Mouse (Mus musculus): ENCODE measurements around the gene Gstz1. TPM values are rescaled to one million over a fixed set of nuclear protein-coding genes. Genes with fewer than 3 reads are reported as not detected.
"Not testable (repeated sequence)": the region's sequence is repeated elsewhere in the genome, so short reads cannot be mapped to it uniquely, and the experiment has no call there.

Gstz1 gene
- polyA plus RNA-seq, 1 experiment from 2014 or later: 32.5 TPM

DNA sequence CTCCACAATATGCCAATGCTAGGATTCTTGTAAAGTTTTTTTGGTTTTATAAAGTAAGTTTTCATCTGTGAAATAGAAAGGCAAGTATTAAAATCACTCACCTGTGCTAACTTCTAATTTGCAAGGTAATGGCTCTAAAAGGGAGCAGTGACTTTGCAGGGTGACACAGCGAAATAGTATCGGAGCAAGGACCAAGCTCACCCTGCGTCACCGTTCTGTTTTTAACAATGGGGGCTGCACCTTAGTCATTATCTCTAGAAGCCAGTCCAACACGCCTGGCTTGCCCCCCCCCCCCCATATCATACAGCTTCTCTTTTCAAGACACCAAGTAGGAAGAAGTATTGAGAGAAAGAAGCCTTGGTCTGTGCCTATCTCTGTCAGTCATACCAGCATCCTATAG is 13.8 kb downstream of the Gstz1 start:
- no peaks in the 10 kb centered on the region for H3K9me3 ChIP-seq
- no peaks in the 10 kb centered on the region for H3K4me1 ChIP-seq (replicated peaks)
- 92% methylated on average over 5 of the region's 5 CpGs for WGBS
- H3K9ac ChIP-seq (replicated peaks): no peak overlapping the region
- H3K27me3 ChIP-seq: no peaks in the 10 kb centered on the region
- no peak overlapping the region for H3K4me3 ChIP-seq (replicated peaks)
- no peak overlapping the region for H3K4me2 ChIP-seq (replicated peaks)
- no peak for ATAC-seq
- H3K36me3 ChIP-seq: peaks cover 36% of the 10 kb centered on the region
- no peak overlapping the region for H3K27ac ChIP-seq

DNA sequence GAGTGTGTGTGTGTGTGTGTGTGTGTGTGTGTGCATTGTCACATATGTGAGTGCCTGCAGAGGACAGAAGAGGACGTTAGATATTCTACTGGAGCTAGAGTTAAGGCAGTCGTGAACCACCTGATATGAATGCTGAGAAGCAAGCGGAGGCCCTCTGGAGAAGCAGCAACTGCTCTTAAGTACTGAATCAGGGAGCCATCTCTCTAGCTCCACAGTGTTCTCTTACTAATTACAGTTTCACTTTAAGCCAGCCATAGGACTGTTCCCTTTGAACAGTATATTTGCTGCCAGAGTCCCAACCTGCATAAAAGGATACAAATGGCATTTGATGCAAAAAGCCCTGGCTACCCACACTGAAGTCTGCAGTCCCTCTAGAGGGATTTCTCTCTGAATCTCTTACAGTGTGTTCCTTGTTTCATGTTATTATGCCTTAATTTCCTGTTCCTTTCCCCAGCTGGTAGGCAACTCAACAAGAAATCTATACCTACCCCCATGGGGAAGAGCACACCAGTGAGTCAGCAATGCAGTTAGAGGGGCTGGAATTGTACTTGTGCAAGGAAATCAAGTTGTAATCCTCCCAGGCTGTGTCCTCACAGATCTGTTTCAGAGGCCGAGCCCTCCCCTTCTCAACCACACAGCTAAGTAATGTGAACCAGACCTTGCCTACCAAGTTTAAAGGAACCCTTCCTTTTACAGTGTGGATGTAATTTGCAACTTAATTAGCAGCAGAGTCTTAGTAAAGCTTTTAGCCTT is 28.4 kb downstream of the Gstz1 start:
- no peak overlapping the region for H3K4me3 ChIP-seq (replicated peaks)
- ATAC-seq: no peak
- 0 out of 2 replicates have a peak, but pooled peaks cover 4% of the 10 kb centered on the region for H3K4me1 ChIP-seq (replicated peaks)
- no peaks in the 10 kb centered on the region for H3K9me3 ChIP-seq
- no peak overlapping the region for H3K27ac ChIP-seq
- 74% methylated on average over 4 of the region's 4 CpGs for WGBS
- no peak overlapping the region for H3K9ac ChIP-seq (replicated peaks)
- peaks cover 54% of the 10 kb centered on the region for H3K36me3 ChIP-seq
- H3K4me2 ChIP-seq (replicated peaks): no peak overlapping the region
- no peaks in the 10 kb centered on the region for H3K27me3 ChIP-seq

DNA sequence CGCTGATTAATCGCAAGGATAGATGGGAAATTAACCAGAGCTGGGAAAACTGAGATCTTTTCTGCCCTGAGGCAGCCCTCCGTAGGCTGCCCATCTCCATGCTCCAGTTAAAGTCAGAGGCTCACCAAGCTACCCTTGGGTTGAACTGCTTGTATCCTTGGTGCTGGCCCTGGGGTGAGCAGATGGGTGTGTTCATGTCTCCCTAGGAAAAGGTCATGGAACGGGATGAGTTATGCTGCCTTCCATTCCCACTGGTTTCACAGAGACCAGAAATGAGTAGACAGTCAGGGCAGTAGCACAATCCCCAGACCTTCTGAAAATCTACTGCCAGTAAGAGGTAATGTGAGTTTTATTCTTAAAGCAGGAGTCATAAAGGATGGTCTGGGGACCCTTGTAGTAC is 30.7 kb downstream of the Gstz1 start:
- peaks cover 32% of the 10 kb centered on the region for H3K36me3 ChIP-seq
- H3K4me1 ChIP-seq (replicated peaks): 0 out of 2 replicates have a peak, but pooled peaks cover 4% of the 10 kb centered on the region
- no peak overlapping the region for H3K27ac ChIP-seq
- H3K4me3 ChIP-seq (replicated peaks): no peak overlapping the region
- WGBS: 95% methylated on average over 4 of the region's 4 CpGs
- no peaks in the 10 kb centered on the region for H3K9me3 ChIP-seq
- no peak overlapping the region for H3K9ac ChIP-seq (replicated peaks)
- H3K27me3 ChIP-seq: no peaks in the 10 kb centered on the region
- H3K4me2 ChIP-seq (replicated peaks): no peak overlapping the region
- ATAC-seq: no peak

DNA sequence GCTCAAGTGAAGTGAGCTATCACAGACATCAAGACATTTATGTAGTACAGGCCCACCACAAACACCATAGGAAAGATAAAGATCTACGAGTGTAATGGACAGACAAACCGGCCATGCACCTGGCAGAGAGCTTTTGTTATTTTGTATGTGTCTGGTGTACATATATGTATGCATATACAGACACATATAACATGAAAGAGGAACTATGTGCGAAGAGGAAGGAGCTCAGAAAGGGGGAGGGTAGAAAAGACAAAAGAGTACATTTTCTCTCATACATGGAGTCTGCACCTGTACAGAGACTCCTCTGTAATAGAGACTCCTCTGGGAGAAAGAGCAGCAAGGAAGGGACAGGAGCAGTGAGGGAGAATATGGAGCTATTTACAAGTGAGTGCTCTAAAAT is 46.0 kb downstream of the Gstz1 start:
- ATAC-seq: no peak
- peaks cover 4% of the 10 kb centered on the region; the same call in 1 of the 2 replicates for H3K4me1 ChIP-seq (replicated peaks)
- no peak overlapping the region for H3K4me3 ChIP-seq (replicated peaks)
- 95% methylated on average over 3 of the region's 3 CpGs for WGBS
- no peaks in the 10 kb centered on the region for H3K36me3 ChIP-seq
- no peak overlapping the region for H3K27ac ChIP-seq
- H3K4me2 ChIP-seq (replicated peaks): no peak overlapping the region
- no peak overlapping the region for H3K9ac ChIP-seq (replicated peaks)
- H3K27me3 ChIP-seq: no peaks in the 10 kb centered on the region
- no peaks in the 10 kb centered on the region for H3K9me3 ChIP-seq

DNA sequence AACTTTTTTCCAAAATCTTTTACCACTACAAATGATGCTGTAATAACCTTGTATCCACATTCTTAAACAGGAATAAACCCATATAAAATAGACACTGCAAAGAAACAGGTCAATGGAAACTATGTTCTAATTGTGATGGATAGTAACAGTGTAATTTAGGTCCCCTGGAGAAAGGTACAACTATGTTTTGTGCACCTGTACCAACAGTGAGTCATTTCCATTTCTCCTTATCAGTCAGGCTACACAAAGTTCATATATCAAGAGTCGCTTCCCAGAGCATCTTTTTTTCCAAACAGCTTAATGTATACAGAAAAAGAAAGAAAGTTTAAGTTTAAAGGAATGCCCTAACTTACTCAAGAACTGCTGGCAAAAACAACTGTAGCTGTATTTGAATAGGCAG is 48.1 kb downstream of the Gstz1 start:
- Histone ChIP-seq H3K27ac (no peak overlapping the region), H3K9ac (replicated peaks) (no peak overlapping the region), H3K4me3 (replicated peaks) (no peak overlapping the region), H3K4me2 (replicated peaks) (no peak overlapping the region), H3K9me3 (no peaks in the 10 kb centered on the region), H3K36me3 (no peaks in the 10 kb centered on the region), H3K4me1 (replicated peaks) (peaks cover 18% of the 10 kb centered on the region), H3K27me3 (no peaks in the 10 kb centered on the region)
- WGBS: 93% methylated on average over 1 of the region's 1 CpGs
- ATAC-seq: no peak

DNA sequence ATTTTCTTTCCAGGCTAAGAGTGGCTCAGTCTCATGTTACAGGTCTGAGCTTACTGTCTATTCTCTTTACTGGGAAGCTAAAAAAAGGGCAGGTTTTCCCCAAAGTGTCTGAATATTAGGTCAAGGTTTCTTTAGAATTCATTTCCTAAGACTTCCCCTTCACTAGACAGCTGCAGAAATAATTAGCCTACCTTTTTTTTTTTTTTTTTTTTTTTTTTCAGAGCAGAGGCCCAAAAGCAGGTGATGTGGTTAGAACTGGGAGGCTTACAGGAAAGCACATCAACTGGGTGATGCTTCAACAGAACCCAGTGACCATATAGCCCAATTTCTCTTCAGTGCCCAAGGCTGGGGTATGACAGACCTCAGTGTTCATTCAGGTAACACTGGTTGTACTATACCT is 49.3 kb downstream of the Gstz1 start:
- Histone ChIP-seq H3K27me3 (0 out of 2 replicates have a peak, but pooled peaks cover 2% of the 10 kb centered on the region), H3K9ac (replicated peaks) (no peak overlapping the region), H3K4me2 (replicated peaks) (no peak overlapping the region), H3K9me3 (no peaks in the 10 kb centered on the region), H3K36me3 (no peaks in the 10 kb centered on the region), H3K4me1 (replicated peaks) (peaks cover 22% of the 10 kb centered on the region), H3K27ac (no peak overlapping the region), H3K4me3 (replicated peaks) (no peak overlapping the region)
- ATAC-seq: no peak

DNA sequence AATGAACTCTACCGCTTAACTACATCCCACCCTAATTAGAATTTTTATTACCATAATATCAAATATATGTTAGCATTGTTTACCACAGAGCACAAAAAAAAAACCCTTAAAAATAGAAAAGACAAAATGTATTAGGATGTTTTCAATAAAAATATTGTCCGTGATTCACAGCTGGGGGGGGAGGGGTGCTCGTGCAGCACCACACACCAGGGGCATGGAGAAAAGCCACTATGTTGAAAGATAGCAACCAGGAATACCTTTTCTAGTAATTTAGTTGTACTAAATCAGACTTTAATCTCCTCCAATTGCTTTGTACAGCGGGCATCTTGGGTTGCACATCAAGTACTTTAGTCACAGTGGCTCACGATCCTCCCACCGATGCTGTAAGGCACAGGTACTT is 51.8 kb downstream of the Gstz1 start:
- Histone ChIP-seq H3K9me3 (no peaks in the 10 kb centered on the region), H3K4me1 (replicated peaks) (peaks cover 22% of the 10 kb centered on the region), H3K36me3 (no peaks in the 10 kb centered on the region), H3K9ac (replicated peaks) (peak overlapping the region; percentile 96), H3K27me3 (0 out of 2 replicates have a peak, but pooled peaks cover 6% of the 10 kb centered on the region), H3K27ac (no peak overlapping the region), H3K4me3 (replicated peaks) (peak overlapping the region; percentile 82), H3K4me2 (replicated peaks) (peak overlapping the region; percentile 81)
- ATAC-seq: no peak
- WGBS: 39% methylated on average over 6 of the region's 6 CpGs

DNA sequence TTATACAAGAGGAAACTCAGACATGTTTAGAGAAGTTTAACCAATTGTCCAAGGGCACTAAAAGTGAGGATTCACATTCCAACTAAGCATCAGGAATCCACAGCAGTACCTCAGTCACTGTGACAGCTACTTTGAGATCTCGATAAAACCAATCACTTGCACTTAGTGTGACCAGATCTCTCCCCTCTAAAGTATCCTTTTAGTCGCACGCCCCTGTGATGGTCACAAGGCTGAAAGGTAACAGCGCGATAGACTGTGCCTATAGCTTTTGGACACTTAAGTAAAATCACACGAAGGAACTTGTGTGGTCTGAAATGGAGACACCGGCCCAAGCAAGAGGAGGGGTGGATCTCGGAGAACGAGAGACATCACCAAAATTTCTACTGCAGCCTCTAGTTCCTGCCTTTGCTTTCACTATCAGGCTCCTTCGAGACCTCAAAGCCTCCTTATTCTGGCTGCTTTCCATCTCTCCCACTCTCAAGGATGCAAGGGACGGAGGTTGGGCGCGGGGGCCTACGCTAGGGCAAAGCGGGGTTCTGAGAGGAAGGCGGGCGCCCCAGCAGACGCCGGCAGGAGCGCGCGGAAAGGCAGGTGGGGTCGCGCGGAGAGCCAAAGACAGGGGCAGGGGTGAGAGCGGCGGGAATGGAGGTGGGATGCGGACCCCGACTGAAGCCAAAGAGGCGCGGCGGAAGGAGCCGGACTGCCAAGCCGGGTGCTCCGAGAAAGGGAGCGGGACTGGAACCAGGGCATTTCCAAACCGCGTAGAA is 52.4 kb downstream of the Gstz1 start, which contains the start of gene Samd15:
Gene Samd15, plus strand, starts transcription at position 518 of the 767 bp plus-strand sequence.
- H3K27ac ChIP-seq: peak within 1 kb of the TSS; percentile 93
- ATAC-seq: no peak; the same call in 1 of the 2 replicates
- WGBS: under 1% methylated on average over 38 of the region's 38 CpGs
- 0 out of 2 replicates have a peak, but pooled peaks cover 6% of the 10 kb centered on the region for H3K27me3 ChIP-seq
- H3K9me3 ChIP-seq: no peaks in the 10 kb centered on the region
- no peaks in the 10 kb centered on the region for H3K36me3 ChIP-seq
- peaks cover 22% of the 10 kb centered on the region for H3K4me1 ChIP-seq (replicated peaks)
- peak within 1 kb of the TSS; percentile 81 for H3K4me2 ChIP-seq (replicated peaks)
- H3K9ac ChIP-seq (replicated peaks): peak within 1 kb of the TSS; percentile 96
- H3K4me3 ChIP-seq (replicated peaks): peak within 1 kb of the TSS; percentile 82

DNA sequence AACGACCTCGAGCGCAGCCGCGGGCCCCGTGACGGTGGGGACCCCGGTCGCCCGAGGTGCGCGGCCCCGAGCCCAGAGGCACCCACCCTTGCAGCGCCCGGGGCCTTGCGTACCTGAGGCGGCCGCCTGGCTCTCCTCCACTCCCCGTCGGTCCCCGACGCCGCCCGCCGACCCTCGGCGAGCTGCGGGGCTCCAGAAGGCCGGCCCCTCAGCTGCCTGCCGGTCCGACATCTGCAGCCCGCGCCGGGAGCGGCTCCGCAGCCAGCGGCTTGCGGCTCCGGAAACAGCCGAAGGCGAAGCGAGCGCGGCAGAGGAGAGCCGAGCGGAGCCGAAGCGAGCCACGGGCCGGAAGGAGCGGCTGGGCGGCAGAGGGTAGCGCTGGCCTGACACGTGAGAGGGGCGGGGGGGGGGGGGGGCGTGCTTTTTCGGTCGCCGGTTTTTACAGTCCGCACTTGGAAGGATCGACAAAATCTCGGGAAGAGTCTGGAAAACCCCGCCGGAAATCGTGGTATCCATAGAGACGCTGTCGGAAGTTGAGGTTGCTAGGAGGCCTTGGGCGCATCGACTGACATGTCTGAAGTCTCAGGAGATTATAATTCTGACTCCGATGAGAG is 53.1 kb downstream of the Gstz1 start, which contains the start of gene Tmed8:
Gene Tmed8, minus strand, starts transcription at position 482 of the 614 bp plus-strand sequence.
- Histone ChIP-seq H3K4me3 (replicated peaks) (peak within 1 kb of the TSS; percentile 82), H3K9me3 (no peaks in the 10 kb centered on the region), H3K36me3 (no peaks in the 10 kb centered on the region), H3K27me3 (0 out of 2 replicates have a peak, but pooled peaks cover 6% of the 10 kb centered on the region), H3K9ac (replicated peaks) (peak within 1 kb of the TSS; percentile 96), H3K27ac (peak within 1 kb of the TSS; percentile 93), H3K4me1 (replicated peaks) (peaks cover 22% of the 10 kb centered on the region), H3K4me2 (replicated peaks) (peak within 1 kb of the TSS; percentile 81)
- WGBS: under 1% methylated on average over 52 of the region's 70 CpGs
- peak; percentile 98 for ATAC-seq

DNA sequence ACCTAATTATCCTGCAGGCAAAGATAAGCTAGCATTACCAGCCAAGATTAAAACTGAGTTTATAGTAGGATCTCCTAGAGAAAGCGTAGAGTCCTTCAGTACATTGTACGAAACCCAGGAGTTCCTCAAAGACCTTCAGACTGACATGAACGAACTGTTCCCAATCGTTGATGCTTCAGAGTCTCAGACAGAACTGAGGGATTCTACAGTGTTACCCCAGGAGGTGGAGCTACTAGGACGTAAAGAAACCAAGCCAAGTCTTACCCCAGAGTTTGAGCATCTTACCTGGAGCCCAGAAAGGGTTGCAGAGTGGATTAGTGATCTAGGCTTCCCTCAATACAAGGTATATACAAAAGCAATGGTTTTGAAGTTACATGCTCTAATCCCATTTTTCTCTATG is 54.7 kb downstream of the Gstz1 start:
- no peak overlapping the region for H3K4me2 ChIP-seq (replicated peaks)
- WGBS: 77% methylated on average over 5 of the region's 5 CpGs
- H3K36me3 ChIP-seq: no peaks in the 10 kb centered on the region
- no peak for ATAC-seq
- H3K27ac ChIP-seq: no peak overlapping the region
- H3K9me3 ChIP-seq: no peaks in the 10 kb centered on the region
- H3K4me1 ChIP-seq (replicated peaks): peaks cover 22% of the 10 kb centered on the region
- 0 out of 2 replicates have a peak, but pooled peaks cover 6% of the 10 kb centered on the region for H3K27me3 ChIP-seq
- H3K4me3 ChIP-seq (replicated peaks): no peak overlapping the region
- H3K9ac ChIP-seq (replicated peaks): no peak overlapping the region

DNA sequence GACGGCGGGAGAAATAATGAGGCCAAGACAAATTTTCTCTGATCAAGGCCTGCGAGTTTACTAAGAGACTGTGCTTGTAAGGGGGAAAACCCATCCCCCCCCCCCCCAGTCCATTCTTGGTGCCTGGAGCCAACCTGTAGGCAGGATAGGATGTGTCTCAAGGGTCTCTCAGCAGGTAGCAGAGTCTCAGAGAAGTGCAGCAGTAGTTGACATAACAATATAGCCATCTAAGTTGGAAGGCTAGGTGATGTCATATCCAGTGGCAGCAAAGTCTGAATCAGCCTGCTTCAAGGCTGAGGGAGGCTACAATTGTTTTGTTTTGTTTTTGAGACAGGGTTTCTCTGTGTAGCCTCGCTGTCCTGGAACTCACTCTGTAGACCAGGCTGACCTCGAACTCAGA is 58.8 kb downstream of the Gstz1 start:
- not testable (repeated sequence) for ATAC-seq; H3K9me3 ChIP-seq; H3K27ac ChIP-seq; H3K4me1 ChIP-seq (replicated peaks); H3K9ac ChIP-seq (replicated peaks); H3K27me3 ChIP-seq; H3K4me3 ChIP-seq (replicated peaks); H3K4me2 ChIP-seq (replicated peaks); H3K36me3 ChIP-seq
- 90% methylated on average over 5 of the region's 5 CpGs for WGBS

Data from midbrain, embryonic 13.5 days (tissue).